Mouse (Mus musculus) C2C12 (cell line): ENCODE measurements around the gene Abhd12. TPM values are rescaled to one million over a fixed set of nuclear protein-coding genes. Genes with fewer than 3 reads are reported as not detected.
A peak's percentile ranks its signal among the peaks of the same experiment; 100 is the strongest.

Source experiments
- H3K27me3 ChIP-seq: one replicate; pipeline ENCODE4 v1.6.1; 2011; ENCODE audit not compliant: control insufficient read depth, insufficient read depth, insufficient read length
- H3K36me3 ChIP-seq: one replicate; pipeline ENCODE4 v1.6.1; 2011; ENCODE audit not compliant: control insufficient read depth, insufficient read depth
- H3K4me3 ChIP-seq: one replicate; pipeline ENCODE4 v1.5.1; 2011; ENCODE audit warnings: mild to moderate bottlenecking, control low read depth; ENCODE audit not compliant: poor library complexity, insufficient read depth, severe bottlenecking
- H3K79me2 ChIP-seq: one replicate; pipeline ENCODE4 v1.6.1; 2011; ENCODE audit not compliant: control insufficient read depth, insufficient read depth
- H3K79me3 ChIP-seq: one replicate; pipeline ENCODE4 v1.6.1; 2011; ENCODE audit warnings: low read depth, control low read depth
- H3ac ChIP-seq: one replicate; pipeline ENCODE3; 2011; ENCODE audit warnings: low read depth; ENCODE audit not compliant: control insufficient read depth, insufficient read length
- CEBPB ChIP-seq: IDR thresholded peaks from one replicate; pipeline ENCODE4 v1.6.1; 2011; ENCODE audit warnings: low read depth, mild to moderate bottlenecking, control low read depth, moderate library complexity
- CTCF ChIP-seq: IDR thresholded peaks from one replicate; pipeline ENCODE4 v1.5.1; 2011; ENCODE audit not compliant: control insufficient read depth, insufficient read depth, insufficient read length
- FOSL1 ChIP-seq: IDR thresholded peaks from one replicate; pipeline ENCODE4 v1.8.0; 2011; ENCODE audit warnings: mild to moderate bottlenecking, low read length; ENCODE audit not compliant: poor library complexity, insufficient read depth, severe bottlenecking
- MAX ChIP-seq: IDR thresholded peaks from one replicate; pipeline ENCODE4 v1.6.1; 2011; ENCODE audit warnings: mild to moderate bottlenecking, control low read depth
- MYOD1 ChIP-seq: IDR thresholded peaks from one replicate; pipeline ENCODE4 v1.6.1; 2011; ENCODE audit warnings: low read depth; ENCODE audit not compliant: control insufficient read depth, insufficient read length
- MYOG ChIP-seq: IDR thresholded peaks from one replicate; pipeline ENCODE4 v1.6.1; 2011; ENCODE audit not compliant: control insufficient read depth, insufficient read length; ENCODE audit errors: extremely low read depth
- USF1 ChIP-seq: IDR thresholded peaks from one replicate; pipeline ENCODE4 v1.6.1; 2011; ENCODE audit warnings: low read depth, mild to moderate bottlenecking, control low read depth, moderate library complexity
- polyA plus RNA-seq: library from polyadenylated mRNA; unstranded; fragments of >200 nt; fragmentation: generic; extraction: Trizol; gene quantifications from one replicate; pipeline ENCODE4 v1.2.1, GENCODE M21; 2012; ENCODE audit warnings: missing spikeins

Abhd12 gene
- polyA plus RNA-seq, 1 experiment = 62.7 TPM

- H3K27me3 ChIP-seq = no peaks in the 10 kb centered on the region
- TF ChIP-seq MYOD1 = no peak
- no peak for TF ChIP-seq USF1
- no peak for TF ChIP-seq MAX
- TF ChIP-seq MYOG = no peak
- TF ChIP-seq CTCF = no peak
- no peak for TF ChIP-seq FOSL1
- TF ChIP-seq CEBPB = no peak
Observed at GRCm38 (mm10) chr2:150900341-150900740, 4.2 kb downstream of the Abhd12 start.

GRCm38 (mm10) chr2:150895691-150896252 is 8.8 kb downstream of the Abhd12 start:
- Histone ChIP-seq H3K36me3 (peaks cover 14% of the 10 kb centered on the region), H3K27me3 (no peaks in the 10 kb centered on the region)
- TF ChIP-seq MAX = no peak
- TF ChIP-seq FOSL1 = no peak
- no peak for TF ChIP-seq CEBPB
- TF ChIP-seq CTCF = no peak
- TF ChIP-seq MYOG = no peak
- TF ChIP-seq MYOD1 = no peak
- TF ChIP-seq USF1 = no peak

More at GRCm38 (mm10) chr2:150900341-150900740, 4.2 kb downstream of the Abhd12 start:
- Histone ChIP-seq H3K36me3 (peaks cover 17% of the 10 kb centered on the region), H3K4me3 (no peak overlapping the region), H3K79me2 (peaks cover 87% of the 10 kb centered on the region), H3ac (no peak overlapping the region), H3K79me3 (peaks cover 47% of the 10 kb centered on the region)

GRCm38 (mm10) chr2:150894617-150895267 is 9.8 kb downstream of the Abhd12 start:
- no peak overlapping the region for H3ac ChIP-seq
- H3K79me3 ChIP-seq = peaks cover 35% of the 10 kb centered on the region
- H3K79me2 ChIP-seq = peaks cover 71% of the 10 kb centered on the region
- TF ChIP-seq USF1 (peak; percentile 43), CTCF (no peak)
- H3K36me3 ChIP-seq = peaks cover 6% of the 10 kb centered on the region
- H3K27me3 ChIP-seq = no peaks in the 10 kb centered on the region
- no peak overlapping the region for H3K4me3 ChIP-seq

More at GRCm38 (mm10) chr2:150895691-150896252, 8.8 kb downstream of the Abhd12 start:
- Histone ChIP-seq H3K79me2 (peaks cover 81% of the 10 kb centered on the region), H3ac (no peak overlapping the region), H3K4me3 (no peak overlapping the region), H3K79me3 (peaks cover 44% of the 10 kb centered on the region)

- no peaks in the 10 kb centered on the region for H3K27me3 ChIP-seq
- TF ChIP-seq FOSL1 (no peak), CTCF (no peak), USF1 (no peak), MYOG (no peak), MAX (no peak), CEBPB (no peak), MYOD1 (no peak)
- no peak overlapping the region for H3ac ChIP-seq
- H3K79me3 ChIP-seq = peaks cover 7% of the 10 kb centered on the region
- no peak overlapping the region for H3K4me3 ChIP-seq
- H3K36me3 ChIP-seq = no peaks in the 10 kb centered on the region
- peaks cover 35% of the 10 kb centered on the region for H3K79me2 ChIP-seq
Observed at GRCm38 (mm10) chr2:150887370-150887769, 17.2 kb downstream of the Abhd12 start.

- Histone ChIP-seq H3K36me3 (no peaks in the 10 kb centered on the region), H3K79me2 (peaks cover 27% of the 10 kb centered on the region), H3K4me3 (no peak overlapping the region), H3ac (no peak overlapping the region), H3K79me3 (peaks cover 4% of the 10 kb centered on the region), H3K27me3 (no peaks in the 10 kb centered on the region)
- TF ChIP-seq CTCF (no peak), MYOD1 (no peak), CEBPB (no peak), USF1 (no peak), MYOG (no peak), FOSL1 (no peak), MAX (no peak)
Observed at GRCm38 (mm10) chr2:150886315-150886714, 18.2 kb downstream of the Abhd12 start.

GRCm38 (mm10) chr2:150885814-150886213 is 18.7 kb downstream of the Abhd12 start:
- no peak for TF ChIP-seq FOSL1
- TF ChIP-seq CTCF = no peak
- TF ChIP-seq MAX = no peak
- TF ChIP-seq USF1 = no peak
- no peak for TF ChIP-seq MYOD1
- no peak for TF ChIP-seq MYOG
- no peak for TF ChIP-seq CEBPB
- Histone ChIP-seq H3K79me2 (peaks cover 32% of the 10 kb centered on the region), H3K4me3 (no peak overlapping the region), H3K79me3 (peaks cover 4% of the 10 kb centered on the region), H3K36me3 (no peaks in the 10 kb centered on the region), H3ac (no peak overlapping the region), H3K27me3 (no peaks in the 10 kb centered on the region)
